27 mouse cellular contexts compared by ENCODE assay signal in genomic region chr4:84218961-84219360, GRCm38 (mm10).
"Had no signal": no experiment of that assay in that cellular context is flagged by ENCODE, and none has a peak within 500 bp of the region (broad histone marks: within the 10 kb centered on the region; RNA-seq: fewer than 3 reads in every experiment).

No protein-coding gene starts in this region.

- H3K4me1 ChIP-seq: heart, embryonic 13.5 days; heart, embryonic 15.5 days; hindbrain, embryonic 13.5 days; intestine, embryonic 15.5 days; liver, embryonic 13.5 days; liver, embryonic 15.5 days had no signal

- H3K9ac ChIP-seq: heart, embryonic 13.5 days; heart, embryonic 15.5 days; hindbrain, embryonic 13.5 days; hindbrain, embryonic 15.5 days; intestine, embryonic 15.5 days; limb, embryonic 12.5 days; liver, embryonic 13.5 days; liver, embryonic 15.5 days had no signal

- H3K27me3 ChIP-seq: heart, embryonic 13.5 days; heart, embryonic 15.5 days; hindbrain, embryonic 13.5 days; hindbrain, embryonic 15.5 days; intestine, embryonic 15.5 days; limb, embryonic 12.5 days; liver, embryonic 13.5 days; liver, embryonic 15.5 days had no signal

- H3K36me3 ChIP-seq: heart, embryonic 13.5 days; heart, embryonic 15.5 days; hindbrain, embryonic 13.5 days; hindbrain, embryonic 15.5 days; intestine, embryonic 15.5 days; limb, embryonic 10.5 days; limb, embryonic 12.5 days; liver, embryonic 13.5 days; liver, embryonic 15.5 days had no signal

- H3K9me3 ChIP-seq: heart, embryonic 13.5 days; heart, embryonic 15.5 days; hindbrain, embryonic 13.5 days; hindbrain, embryonic 15.5 days; intestine, embryonic 15.5 days; limb, embryonic 10.5 days; limb, embryonic 12.5 days; liver, embryonic 13.5 days; liver, embryonic 15.5 days had no signal

- ATAC-seq: inflammation-experienced regulatory T-cells, adult 6 months; intestine, embryonic 15.5 days; intestine, postnatal 0 days had no signal

- H3K27ac ChIP-seq: heart, adult 2 months; heart, embryonic 13.5 days; heart, embryonic 15.5 days; hindbrain, embryonic 13.5 days; hindbrain, embryonic 15.5 days; intestine, embryonic 15.5 days; layer of hippocampus, adult 2 months; left cerebral cortex, adult 2 months; limb, embryonic 10.5 days; limb, embryonic 12.5 days; liver, embryonic 13.5 days; liver, embryonic 15.5 days had no signal

- H3K4me3 ChIP-seq: heart, adult 2 months; heart, embryonic 13.5 days; heart, embryonic 15.5 days; hindbrain, embryonic 13.5 days; hindbrain, embryonic 15.5 days; intestine, embryonic 15.5 days; layer of hippocampus, adult 2 months; left cerebral cortex, adult 2 months; limb, embryonic 10.5 days; limb, embryonic 12.5 days; liver, embryonic 13.5 days; liver, embryonic 15.5 days had no signal

- H3K4me2 ChIP-seq: heart, embryonic 11.5 days; heart, embryonic 13.5 days; heart, embryonic 15.5 days; hindbrain, embryonic 13.5 days; hindbrain, embryonic 15.5 days; intestine, embryonic 15.5 days; limb, embryonic 12.5 days; liver, embryonic 11.5 days; liver, embryonic 13.5 days; liver, embryonic 15.5 days had no signal

- DNase-seq: gastrocnemius, postnatal 14 days; gastrocnemius, postnatal 36 days; heart, adult 11 months; heart, adult 2 months; heart, postnatal 14 days; heart, postnatal 36 days; kidney, adult 18-20 months; kidney, adult 8-10 months; kidney, postnatal 10 days; kidney, postnatal 25 days; kidney, postnatal 4 days; liver; liver, embryonic 13.5 days had no signal
